Mouse (Mus musculus) testis, adult 2 months (tissue): Measurements from ENCODE around the gene Pwwp2a.

Source experiments
- CTCF ChIP-seq: fragments of 200-500 bp; IDR thresholded peaks from 2 replicates; pipeline ENCODE4 v1.5.1; 2012; ENCODE audit warnings: low read depth, mild to moderate bottlenecking, inconsistent platforms, low read length, moderate library complexity; ENCODE audit not compliant: control insufficient read depth, insufficient read depth, insufficient replicate concordance
- POLR2A ChIP-seq: fragments of 200-500 bp; IDR thresholded peaks from 2 replicates; pipeline ENCODE4 v1.6.1; 2012; ENCODE audit warnings: low read depth, mild to moderate bottlenecking, inconsistent platforms, low read length, moderate library complexity; ENCODE audit not compliant: control insufficient read depth

DNA sequence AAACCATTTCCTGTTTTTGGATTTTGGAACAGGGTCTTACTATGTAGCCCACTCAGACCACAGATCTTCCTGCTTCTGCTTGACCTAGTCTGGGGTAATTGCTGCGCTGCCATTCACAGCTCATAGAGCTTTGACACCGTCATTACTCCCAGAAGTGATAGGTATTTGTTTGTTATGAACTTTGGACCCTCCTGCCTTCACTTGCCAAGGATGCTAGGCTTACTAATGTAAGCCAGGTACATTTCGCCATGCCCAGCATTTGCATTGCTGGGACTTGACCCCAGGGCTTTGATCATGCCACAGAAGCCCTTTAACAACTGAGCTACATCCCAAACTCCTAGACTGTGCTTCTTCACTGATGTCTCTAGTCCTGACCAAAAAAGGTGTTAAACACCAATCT, 18.5 kb downstream of the Pwwp2a start:
- TF ChIP-seq CTCF (no peak), POLR2A (no peak)
